Comparison of ENCODE assay signal across 9 mouse cellular contexts in genomic region chr15:102470605-102471294, GRCm38 (mm10). TPM values are rescaled to one million over a fixed set of nuclear protein-coding genes. Genes with fewer than 3 reads are reported as not detected.
A peak's percentile ranks its signal among the peaks of the same experiment; 100 is the strongest.
DNase-seq lines count a peak whose midpoint lies in the region; ATAC-seq and TF ChIP-seq lines count a peak whose summit lies in the region.
"Had no signal": no experiment of that assay in that cellular context is flagged by ENCODE, and none has a peak within 500 bp of the region (broad histone marks: within the 10 kb centered on the region; RNA-seq: fewer than 3 reads in every experiment).

No protein-coding gene starts in this region.

- peaks cover 7% of the 10 kb centered on the region for H3K9me3 ChIP-seq in ES-Bruce4 (replicated peaks; ENCODE audit: control insufficient read depth, insufficient read depth, low read length, poor library complexity, severe bottlenecking)
- H3K9me3 ChIP-seq in forebrain, embryonic 15.5 days: no peaks in the 10 kb centered on the region
- H3K9me3 ChIP-seq in neural tube, embryonic 14.5 days (ENCODE audit: control insufficient read depth, low read length): no peaks in the 10 kb centered on the region

- peak overlapping the region; percentile 62 for H3K27ac ChIP-seq in ES-Bruce4 (ENCODE audit: insufficient read depth, low read length)
- peak overlapping the region; percentile 95 for H3K27ac ChIP-seq in forebrain, embryonic 15.5 days (replicated peaks)
- peak overlapping the region; percentile 98 for H3K27ac ChIP-seq in layer of hippocampus, adult 2 months
- peak overlapping the region; percentile 93 for H3K27ac ChIP-seq in neural tube, embryonic 14.5 days (ENCODE audit: low read depth, low read length)

- WGBS in forebrain, embryonic 15.5 days: 0% methylated on average over 40 of the region's 67 CpGs
- whole genome bisulfite sequencing in neural tube, embryonic 14.5 days: 0% methylated on average over 37 of the region's 67 CpGs

- no peaks in the 10 kb centered on the region for H3K27me3 ChIP-seq in ES-Bruce4 (ENCODE audit: control insufficient read depth, insufficient read depth, low read length, poor library complexity, severe bottlenecking)
- no peaks in the 10 kb centered on the region for H3K27me3 ChIP-seq in forebrain, embryonic 15.5 days
- no peaks in the 10 kb centered on the region for H3K27me3 ChIP-seq in neural tube, embryonic 14.5 days (ENCODE audit: control insufficient read depth, insufficient read depth, low read length)

- ATAC-seq in forebrain, embryonic 15.5 days (replicated peaks): peak; percentile 76
- peak; percentile 67 for ATAC-seq in neural tube, embryonic 14.5 days (ENCODE audit: low read depth)

- peak; percentile 32 for TF ChIP-seq CTCF in ES-Bruce4 (IDR thresholded peaks at IDR 0.05; ENCODE audit: low read depth, low read length)
- peak; percentile 54 for TF ChIP-seq CTCF in layer of hippocampus, adult 2 months (conservative IDR thresholded peaks at IDR 0.05)

- TF ChIP-seq POLR2A in ES-Bruce4 (IDR thresholded peaks at IDR 0.05; ENCODE audit: insufficient read depth, low read length): no peak

- H3K36me3 ChIP-seq in ES-Bruce4 (ENCODE audit: control insufficient read depth, insufficient read depth, low read length, poor library complexity, severe bottlenecking): peaks cover 37% of the 10 kb centered on the region
- peaks cover 21% of the 10 kb centered on the region for H3K36me3 ChIP-seq in forebrain, embryonic 15.5 days
- peaks cover 14% of the 10 kb centered on the region; the same call in 1 of the 2 replicates for H3K36me3 ChIP-seq in neural tube, embryonic 14.5 days (ENCODE audit: control insufficient read depth, insufficient read depth, low read length)

- H3K9ac ChIP-seq in ES-Bruce4 (ENCODE audit: low read depth, poor library complexity, severe bottlenecking): peak overlapping the region; percentile 96
- H3K9ac ChIP-seq in forebrain, embryonic 15.5 days (replicated peaks): peak overlapping the region; percentile 71
- H3K9ac ChIP-seq in neural tube, embryonic 14.5 days (replicated peaks; ENCODE audit: low read depth, low read length): peak overlapping the region; percentile 90

- intact Hi-C loops in heart, postnatal 25 days (cut with DNase I): loop anchor here (2.0 kb wide), 1 partner anchor 48 kb away; the partner anchor contains the start of gene Tarbp2

- TF ChIP-seq EP300 in ES-Bruce4 (IDR thresholded peaks at IDR 0.05; ENCODE audit: insufficient read depth, low read depth, low read length): no peak

- H3K4me3 ChIP-seq in ES-Bruce4 (ENCODE audit: low read depth, low read length): peak overlapping the region; percentile 90
- H3K4me3 ChIP-seq in forebrain, embryonic 15.5 days: peak overlapping the region; percentile 75
- H3K4me3 ChIP-seq in layer of hippocampus, adult 2 months: peak overlapping the region; percentile 90
- peak overlapping the region; percentile 81 for H3K4me3 ChIP-seq in neural tube, embryonic 14.5 days (ENCODE audit: low read depth, low read length)

- peak; percentile 85 for DNase-seq in cerebellum, adult 11-12 months
- peak; percentile 62 for DNase-seq in heart, postnatal 25 days (ENCODE audit: low spot score)
- DNase-seq in layer of hippocampus, adult 2 months (ENCODE audit: low spot score in 2 of 2): peak; percentile 56 to 78
- DNase-seq in lung, adult 18-20 months: peak; percentile 78 to 83
- DNase-seq in telencephalon, adult 2 months (ENCODE audit: low read depth, low spot score): peak; percentile 69

- peak overlapping the region; percentile 68 for H3K4me2 ChIP-seq in forebrain, embryonic 15.5 days (replicated peaks)
- peak overlapping the region; percentile 65 for H3K4me2 ChIP-seq in neural tube, embryonic 14.5 days (ENCODE audit: low read depth, low read length)

- H3K4me1 ChIP-seq in ES-Bruce4 (ENCODE audit: control insufficient read depth, insufficient read depth, low read length): no peaks in the 10 kb centered on the region
- H3K4me1 ChIP-seq in forebrain, embryonic 15.5 days: peaks cover 22% of the 10 kb centered on the region
- peaks cover 6% of the 10 kb centered on the region for H3K4me1 ChIP-seq in neural tube, embryonic 14.5 days (ENCODE audit: control insufficient read depth, insufficient read depth, low read length)

RNA-seq across cellular contexts. Expression of gene Pcbp2, which starts 0.4 kb away (rescaled TPM):
- 1,129 and 1,194 TPM in 2 replicates for polyA plus RNA-seq in ES-Bruce4 (2011; ENCODE audit: insufficient read depth, insufficient read length, low read depth, missing spikeins)
- polyA plus RNA-seq in forebrain, embryonic 15.5 days (2015; fragmentation: Nextera tagmentation; extraction: Ambion mirVana): 155 and 161 TPM in 2 replicates
- total RNA-seq in heart, postnatal 25 days (2021): 100 to 1,000 TPM; 458 to 504 TPM
- total RNA-seq in layer of hippocampus, adult 2 months (2021): 100 to 1,000 TPM; 496 to 505 TPM
- polyA plus RNA-seq in neural tube, embryonic 14.5 days (2014; fragmentation: Nextera tagmentation; extraction: Ambion mirVana): 159 and 160 TPM in 2 replicates

RNA-seq across cellular contexts. Expression of gene Prr13, which starts 11.9 kb away (rescaled TPM):
- polyA plus RNA-seq in ES-Bruce4 (2011; ENCODE audit: insufficient read depth, insufficient read length, low read depth, missing spikeins): 49.7 and 55.4 TPM in 2 replicates
- polyA plus RNA-seq in forebrain, embryonic 15.5 days (2015; fragmentation: Nextera tagmentation; extraction: Ambion mirVana): 85.8 and 89.1 TPM in 2 replicates
- total RNA-seq in heart, postnatal 25 days (2021): 10 to 100 TPM; 20.6 to 21.0 TPM
- 10 to 100 TPM; 40.2 to 42.7 TPM for total RNA-seq in layer of hippocampus, adult 2 months (2021)
- polyA plus RNA-seq in neural tube, embryonic 14.5 days (2014; fragmentation: Nextera tagmentation; extraction: Ambion mirVana): 85.8 and 104 TPM in 2 replicates

RNA-seq across cellular contexts. Expression of gene Amhr2, which starts 25.6 kb away (rescaled TPM):
- 1.8 and 2.8 TPM in 2 replicates for polyA plus RNA-seq in ES-Bruce4 (2011; ENCODE audit: insufficient read depth, insufficient read length, low read depth, missing spikeins)
- 0.15 and 0.83 TPM in 2 replicates for polyA plus RNA-seq in forebrain, embryonic 15.5 days (2015; fragmentation: Nextera tagmentation; extraction: Ambion mirVana)
- total RNA-seq in heart, postnatal 25 days (2021): under 1 TPM; 0.68 to 0.84 TPM
- 1 to 10 TPM in 1 of 2 experiments, under 1 TPM in 1; 0.66 to 1.2 TPM for total RNA-seq in layer of hippocampus, adult 2 months (2021)
- polyA plus RNA-seq in neural tube, embryonic 14.5 days (2014; fragmentation: Nextera tagmentation; extraction: Ambion mirVana): 0.22 and 0.82 TPM in 2 replicates

RNA-seq across cellular contexts. Expression of gene Gm10337, which starts 32.8 kb away (rescaled TPM):
- not detected in 2 replicates for polyA plus RNA-seq in ES-Bruce4 (2011; ENCODE audit: insufficient read depth, insufficient read length, low read depth, missing spikeins)
- polyA plus RNA-seq in forebrain, embryonic 15.5 days (2015; fragmentation: Nextera tagmentation; extraction: Ambion mirVana): 6.0 and 6.1 TPM in 2 replicates
- total RNA-seq in heart, postnatal 25 days (2021): not detected
- not detected for total RNA-seq in layer of hippocampus, adult 2 months (2021)
- 8.5 TPM in 1 of 2 replicates, not detected in the other for polyA plus RNA-seq in neural tube, embryonic 14.5 days (2014; fragmentation: Nextera tagmentation; extraction: Ambion mirVana)
- polyA plus RNA-seq: gonadal fat pad, adult 2 months had no signal

RNA-seq across cellular contexts. Expression of gene Map3k12, which starts 46.1 kb away (rescaled TPM):
- polyA plus RNA-seq in ES-Bruce4 (2011; ENCODE audit: insufficient read depth, insufficient read length, low read depth, missing spikeins): 11.1 and 14.0 TPM in 2 replicates
- polyA plus RNA-seq in forebrain, embryonic 15.5 days (2015; fragmentation: Nextera tagmentation; extraction: Ambion mirVana): 55.3 and 55.9 TPM in 2 replicates
- 1 to 10 TPM; 3.2 to 4.5 TPM for total RNA-seq in heart, postnatal 25 days (2021)
- 10 to 100 TPM; 95.0 to 99.9 TPM for total RNA-seq in layer of hippocampus, adult 2 months (2021)
- polyA plus RNA-seq in neural tube, embryonic 14.5 days (2014; fragmentation: Nextera tagmentation; extraction: Ambion mirVana): 44.8 and 48.8 TPM in 2 replicates

Comparison
In these comparisons a context has a peak if more than half of its experiments do, and no peak if none do; other contexts are left out.
1. Peak in every context shown above with its lines: DNase-seq, ATAC-seq, H3K4me3 ChIP-seq and H3K27ac ChIP-seq.